In genomic region chr2:33542696-33543428, GRCm38 (mm10) we compare ENCODE assay signal across 8 mouse cellular contexts.
DNase-seq lines count a peak whose midpoint lies in the region; ATAC-seq and TF ChIP-seq lines count a peak whose summit lies in the region.

No protein-coding gene starts in this region.

- no peaks in the 10 kb centered on the region for H3K4me1 ChIP-seq in liver, adult 2 months (ENCODE audit: control insufficient read depth, insufficient read depth, low read length)
- peaks cover 3% of the 10 kb centered on the region; the same call in 1 of the 2 replicates for H3K4me1 ChIP-seq in liver, embryonic 11.5 days (replicated peaks; ENCODE audit: control insufficient read depth, insufficient read depth, low read length)
- H3K4me1 ChIP-seq in embryonic facial prominence, embryonic 13.5 days: peaks cover 33% of the 10 kb centered on the region
- H3K4me1 ChIP-seq in hindbrain, embryonic 14.5 days (replicated peaks; ENCODE audit: control insufficient read depth, insufficient read depth, low read length): peaks cover 26% of the 10 kb centered on the region
- H3K4me1 ChIP-seq in midbrain, embryonic 11.5 days (ENCODE audit: control insufficient read depth, insufficient read depth, low read length): peaks cover 29% of the 10 kb centered on the region

- H3K4me3 ChIP-seq in liver, adult 2 months (ENCODE audit: insufficient read depth, low read depth, low read length): no peak overlapping the region
- H3K4me3 ChIP-seq in liver, embryonic 11.5 days (ENCODE audit: low read depth, low read length): no peak overlapping the region
- no peak overlapping the region for H3K4me3 ChIP-seq in embryonic facial prominence, embryonic 13.5 days
- H3K4me3 ChIP-seq in hindbrain, embryonic 14.5 days (replicated peaks; ENCODE audit: low read length): peak overlapping the region; percentile 43
- peak overlapping the region; percentile 35 for H3K4me3 ChIP-seq in midbrain, embryonic 11.5 days (ENCODE audit: low read depth, low read length)

- peak; percentile 49; the same call in 1 of the 2 replicates for TF ChIP-seq CTCF in liver, adult 2 months (IDR thresholded peaks at IDR 0.05; ENCODE audit: low read depth, low read length)

- H3K36me3 ChIP-seq in liver, adult 2 months (ENCODE audit: control insufficient read depth, insufficient read depth, low read length): no peaks in the 10 kb centered on the region
- H3K36me3 ChIP-seq in liver, embryonic 11.5 days (ENCODE audit: control insufficient read depth, insufficient read depth, low read length): no peaks in the 10 kb centered on the region
- no peaks in the 10 kb centered on the region for H3K36me3 ChIP-seq in embryonic facial prominence, embryonic 13.5 days
- H3K36me3 ChIP-seq in hindbrain, embryonic 14.5 days (replicated peaks; ENCODE audit: control insufficient read depth, insufficient read depth): no peaks in the 10 kb centered on the region
- H3K36me3 ChIP-seq in midbrain, embryonic 11.5 days (ENCODE audit: control insufficient read depth, insufficient read depth, low read length): no peaks in the 10 kb centered on the region

- no peaks in the 10 kb centered on the region for H3K9me3 ChIP-seq in liver, embryonic 11.5 days (ENCODE audit: control insufficient read depth, low read length)
- H3K9me3 ChIP-seq in embryonic facial prominence, embryonic 13.5 days: no peaks in the 10 kb centered on the region
- H3K9me3 ChIP-seq in hindbrain, embryonic 14.5 days (ENCODE audit: control insufficient read depth, low read length): no peaks in the 10 kb centered on the region
- H3K9me3 ChIP-seq in midbrain, embryonic 11.5 days (ENCODE audit: control insufficient read depth, low read length): no peaks in the 10 kb centered on the region

- ATAC-seq in liver, embryonic 11.5 days (replicated peaks; ENCODE audit: low FRiP score): no peak
- no peak for ATAC-seq in embryonic facial prominence, embryonic 13.5 days (ENCODE audit: insufficient number of reproducible peaks, insufficient read depth, low FRiP score, low TSS enrichment, low read depth)
- ATAC-seq in hindbrain, embryonic 14.5 days (ENCODE audit: low FRiP score): 0 out of 2 replicates have a peak, but pooled peaks have one; percentile 10
- ATAC-seq in midbrain, embryonic 11.5 days (ENCODE audit: low FRiP score): no peak

- H3K27me3 ChIP-seq in liver, adult 2 months (ENCODE audit: control insufficient read depth, insufficient read depth, low read length): peaks cover 21% of the 10 kb centered on the region
- H3K27me3 ChIP-seq in liver, embryonic 11.5 days (replicated peaks; ENCODE audit: control insufficient read depth, insufficient read depth, low read length): peaks cover 52% of the 10 kb centered on the region
- peaks cover 72% of the 10 kb centered on the region for H3K27me3 ChIP-seq in embryonic facial prominence, embryonic 13.5 days
- H3K27me3 ChIP-seq in hindbrain, embryonic 14.5 days (ENCODE audit: control insufficient read depth, insufficient read depth, low read length): peaks cover 11% of the 10 kb centered on the region; the same call in 1 of the 2 replicates
- H3K27me3 ChIP-seq in midbrain, embryonic 11.5 days (ENCODE audit: control insufficient read depth, insufficient read depth, low read length): peaks cover 38% of the 10 kb centered on the region

- no peaks in the 10 kb centered on the region for H3K79me2 ChIP-seq in liver, adult 2 months (ENCODE audit: control insufficient read depth, insufficient read depth, low read length)

- no peak for TF ChIP-seq POLR2A in liver, adult 2 months (IDR thresholded peaks at IDR 0.05; ENCODE audit: extremely low read depth, insufficient read depth, low read length)

- DNase-seq in liver, adult 2 months (ENCODE audit: extremely low read depth, low read depth, low spot score): peak; percentile 39
- no peak for DNase-seq in liver, embryonic 11.5 days (ENCODE audit: low spot score)
- peak; percentile 56 to 63 for DNase-seq in adrenal gland, postnatal 36 days
- peak; percentile 90 for DNase-seq in hindbrain, embryonic 14.5 days (ENCODE audit: low spot score)
- peak; percentile 58 to 89 for DNase-seq in layer of hippocampus, postnatal 25 days (ENCODE audit: extremely low spot score in 1 of 2, low spot score in 1 of 2)
- DNase-seq in midbrain, embryonic 11.5 days (ENCODE audit: low spot score, missing footprints): peak; percentile 98
- DNase-seq in thymus, postnatal 0 days (ENCODE audit: low spot score): peak; percentile 49

- no peak overlapping the region for H3K27ac ChIP-seq in liver, adult 2 months (replicated peaks; ENCODE audit: insufficient read depth, low read depth, low read length)
- no peak overlapping the region for H3K27ac ChIP-seq in liver, embryonic 11.5 days (ENCODE audit: low read depth, low read length)
- no peak overlapping the region for H3K27ac ChIP-seq in embryonic facial prominence, embryonic 13.5 days
- peak overlapping the region; percentile 96 for H3K27ac ChIP-seq in hindbrain, embryonic 14.5 days
- H3K27ac ChIP-seq in midbrain, embryonic 11.5 days (ENCODE audit: low read depth, low read length): 0 out of 2 replicates have a peak overlapping the region, but pooled peaks have one; percentile 48

- WGBS in liver, adult 2 months: 6% methylated on average over 11 of the region's 11 CpGs
- WGBS in liver, embryonic 11.5 days: 7% methylated on average over 11 of the region's 11 CpGs
- 2% methylated on average over 11 of the region's 11 CpGs for WGBS in embryonic facial prominence, embryonic 13.5 days
- 1% methylated on average over 11 of the region's 11 CpGs for WGBS in hindbrain, embryonic 14.5 days
- WGBS in midbrain, embryonic 11.5 days: 1% methylated on average over 11 of the region's 11 CpGs

- H3K4me2 ChIP-seq in liver, embryonic 11.5 days: no peak overlapping the region
- peak overlapping the region; percentile 94 for H3K4me2 ChIP-seq in embryonic facial prominence, embryonic 13.5 days
- H3K4me2 ChIP-seq in hindbrain, embryonic 14.5 days (replicated peaks): peak overlapping the region; percentile 96
- peak overlapping the region; percentile 56 for H3K4me2 ChIP-seq in midbrain, embryonic 11.5 days

- no peak overlapping the region for H3K9ac ChIP-seq in liver, adult 2 months (ENCODE audit: low read depth, low read length)
- no peak overlapping the region for H3K9ac ChIP-seq in liver, embryonic 11.5 days (ENCODE audit: low read depth, low read length)
- no peak overlapping the region for H3K9ac ChIP-seq in embryonic facial prominence, embryonic 13.5 days
- H3K9ac ChIP-seq in hindbrain, embryonic 14.5 days: peak overlapping the region; percentile 14
- H3K9ac ChIP-seq in midbrain, embryonic 11.5 days (ENCODE audit: low read length): peak overlapping the region; percentile 5; the same call in 1 of the 2 replicates

Comparison
In these comparisons a context has a peak if more than half of its experiments do, and no peak if none do; other contexts are left out.
1. H3K27ac ChIP-seq: peak in hindbrain, embryonic 14.5 days (single experiment) and midbrain, embryonic 11.5 days (single experiment); none in liver, adult 2 months (single experiment), liver, embryonic 11.5 days (single experiment) and embryonic facial prominence, embryonic 13.5 days (single experiment).
2. H3K4me3 ChIP-seq: peak in hindbrain, embryonic 14.5 days (single experiment) and midbrain, embryonic 11.5 days (single experiment); none in liver, adult 2 months (single experiment), liver, embryonic 11.5 days (single experiment) and embryonic facial prominence, embryonic 13.5 days (single experiment).
3. H3K9ac ChIP-seq: peak in hindbrain, embryonic 14.5 days (single experiment) and midbrain, embryonic 11.5 days (single experiment); none in liver, adult 2 months (single experiment), liver, embryonic 11.5 days (single experiment) and embryonic facial prominence, embryonic 13.5 days (single experiment).